In the genomic region with DNA sequence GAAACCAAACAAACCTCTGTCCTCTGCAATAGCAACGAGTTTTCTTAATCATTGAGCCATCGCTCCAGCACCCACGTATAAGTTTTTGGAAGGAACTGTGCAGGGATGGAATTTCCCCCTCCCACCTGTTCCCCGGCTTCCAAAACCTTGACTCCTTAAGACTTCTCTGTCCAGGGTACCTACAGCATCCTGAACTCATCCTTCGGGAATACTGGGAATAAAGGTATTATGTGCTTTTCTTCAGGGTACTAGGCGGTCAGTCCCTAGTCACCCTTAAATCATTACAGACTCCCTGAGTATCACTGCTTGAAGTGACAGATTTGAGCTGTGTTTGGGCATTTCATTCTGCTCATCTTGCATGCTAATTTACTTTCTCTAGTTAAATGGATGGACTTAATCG, we compare ENCODE assay signal across 10 mouse cellular contexts. TPM values are rescaled to one million over a fixed set of nuclear protein-coding genes. Genes with fewer than 3 reads are reported as not detected.
DNase-seq lines count a peak whose midpoint lies in the region; ATAC-seq lines count a peak whose summit lies in the region.
"Had no signal": no experiment of that assay in that cellular context is flagged by ENCODE, and none has a peak within 500 bp of the region (broad histone marks: within the 10 kb centered on the region; RNA-seq: fewer than 3 reads in every experiment).

No protein-coding gene starts in this region.

- H3K27me3 ChIP-seq in heart, embryonic 13.5 days (replicated peaks): no peaks in the 10 kb centered on the region
- peaks cover 28% of the 10 kb centered on the region for H3K27me3 ChIP-seq in liver, embryonic 13.5 days

- WGBS in heart, embryonic 13.5 days: 45% methylated on average over 7 of the region's 7 CpGs
- WGBS in liver, embryonic 13.5 days (ENCODE audit: insufficient replicate concordance): 45% methylated on average over 7 of the region's 7 CpGs

- no peaks in the 10 kb centered on the region for H3K9me3 ChIP-seq in heart, embryonic 13.5 days
- no peaks in the 10 kb centered on the region for H3K9me3 ChIP-seq in liver, embryonic 13.5 days (replicated peaks)

- H3K4me3 ChIP-seq in heart, embryonic 13.5 days: peak overlapping the region; percentile 71
- H3K4me3 ChIP-seq in liver, embryonic 13.5 days (replicated peaks): 0 out of 2 replicates have a peak overlapping the region, but pooled peaks have one; percentile 64

- H3K27ac ChIP-seq in heart, embryonic 13.5 days (replicated peaks): peak overlapping the region; percentile 80; the same call in 1 of the 2 replicates
- no peak overlapping the region for H3K27ac ChIP-seq in liver, embryonic 13.5 days

- H3K4me2 ChIP-seq in heart, embryonic 13.5 days: peak overlapping the region; percentile 84
- H3K4me2 ChIP-seq in liver, embryonic 13.5 days: peak overlapping the region; percentile 84

- ATAC-seq in heart, embryonic 13.5 days (ENCODE audit: extremely low read depth, insufficient number of reproducible peaks, low FRiP score, low TSS enrichment): no peak
- ATAC-seq in liver, embryonic 13.5 days (ENCODE audit: low read depth): no peak
- no peak for ATAC-seq in activated CD4-positive, CD25-positive, alpha-beta regulatory T cell, adult 4 months

- H3K36me3 ChIP-seq in heart, embryonic 13.5 days: no peaks in the 10 kb centered on the region
- H3K36me3 ChIP-seq in liver, embryonic 13.5 days: no peaks in the 10 kb centered on the region

- no peak for DNase-seq in heart, adult 18-20 months
- DNase-seq in retina, embryonic 14.5 days (ENCODE audit: low spot score): peak; percentile 14
- no peak for DNase-seq in retina, postnatal 1 day
- DNase-seq in liver, embryonic 13.5 days: no peak
- DNase-seq in gastrocnemius, adult 18-20 months (ENCODE audit: low spot score): no peak
- no peak for DNase-seq in yolk sac, embryonic 10.5 days (ENCODE audit: low spot score)
- DNase-seq: cerebellum, adult 9-10 months; gastrocnemius, postnatal 10 days had no signal

- peak overlapping the region; percentile 84 for H3K9ac ChIP-seq in heart, embryonic 13.5 days
- no peak overlapping the region for H3K9ac ChIP-seq in liver, embryonic 13.5 days

- peaks cover 8% of the 10 kb centered on the region for H3K4me1 ChIP-seq in heart, embryonic 13.5 days
- H3K4me1 ChIP-seq in liver, embryonic 13.5 days (replicated peaks): peaks cover 8% of the 10 kb centered on the region; the same call in 1 of the 2 replicates

RNA-seq across cellular contexts. Expression of gene Fgfbp3, which starts 16.0 kb away (rescaled TPM):
- polyA plus RNA-seq in heart, embryonic 13.5 days (2015; fragmentation: Nextera tagmentation; extraction: Ambion mirVana): 3.9 and 4.2 TPM in 2 replicates
- total RNA-seq in heart, adult 18-20 months (2021): 1 to 10 TPM; 2.1 to 2.2 TPM
- 1.8 TPM in 2 replicates for polyA plus RNA-seq in liver, embryonic 13.5 days (2015; fragmentation: Nextera tagmentation; extraction: Ambion mirVana)
- 1 to 10 TPM; 1.7 to 2.8 TPM for total RNA-seq in gastrocnemius, adult 18-20 months (2021)
- polyA plus RNA-seq in activated CD4-positive, CD25-positive, alpha-beta regulatory T cell, adult 4 months (2017; shearing (Covaris generic)): not detected

RNA-seq across cellular contexts. Expression of gene Btaf1, which starts 22.5 kb away (rescaled TPM):
- polyA plus RNA-seq in heart, embryonic 13.5 days (2015; fragmentation: Nextera tagmentation; extraction: Ambion mirVana): 6.5 and 6.9 TPM in 2 replicates
- total RNA-seq in heart, adult 18-20 months (2021): 10 to 100 TPM; 12.7 to 14.2 TPM
- polyA plus RNA-seq in liver, embryonic 13.5 days (2015; fragmentation: Nextera tagmentation; extraction: Ambion mirVana): 10.4 and 13.6 TPM in 2 replicates
- total RNA-seq in gastrocnemius, adult 18-20 months (2021): 10 to 100 TPM in 1 of 2 experiments, 1 to 10 TPM in 1; 7.9 to 13.9 TPM
- 1 to 10 TPM; 8.2 to 9.1 TPM for polyA plus RNA-seq in activated CD4-positive, CD25-positive, alpha-beta regulatory T cell, adult 4 months (2017; shearing (Covaris generic))
